Mouse (Mus musculus): ENCODE measurements at regions not wholly inside any gene's neighbourhood (a gene's known extent, or its start where the extent isn't known, plus 50 kb on each side); places are given as distances from the start of the nearest gene placed in this dataset.

DNA sequence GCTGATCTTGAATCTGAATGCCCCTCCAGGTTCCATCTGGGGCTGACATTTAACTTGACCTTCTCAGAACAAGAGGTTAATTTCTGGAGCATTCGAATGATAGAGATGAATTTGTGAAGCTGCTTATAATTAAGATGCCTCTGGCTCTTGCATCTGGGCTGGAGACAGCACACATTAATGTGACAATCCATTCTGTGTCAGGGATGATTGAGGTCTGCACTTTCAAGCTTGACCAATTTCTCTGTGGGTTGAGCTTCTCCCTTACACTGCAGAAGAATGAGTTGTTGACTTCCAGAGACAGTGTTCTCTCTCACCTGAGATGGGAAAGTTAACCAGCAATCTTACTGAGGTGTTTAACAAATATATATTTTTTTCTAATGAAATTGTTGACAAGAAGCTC, 541.8 kb downstream of the Edem1 start:
- DNase-seq (ENCODE audit: low spot score in 2 of 2): no peak

DNA sequence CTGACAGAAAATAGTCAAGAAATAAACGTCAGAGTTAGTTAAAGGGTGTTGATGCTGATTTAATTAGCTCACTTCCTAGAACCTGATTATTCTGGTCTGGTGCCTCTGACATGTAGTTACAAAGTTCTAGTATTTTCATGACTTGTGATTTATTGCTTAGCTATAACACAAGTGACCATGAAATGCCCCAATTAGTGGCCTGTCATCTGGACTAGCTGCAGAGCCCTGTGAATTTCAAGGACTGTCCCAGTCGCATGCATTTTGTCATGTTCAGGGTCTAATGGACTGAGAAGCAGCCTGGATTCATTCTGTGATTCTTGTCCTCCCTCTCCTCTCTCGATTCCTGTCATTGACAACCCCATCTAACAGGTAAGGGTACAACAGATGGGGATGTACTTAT, 543.5 kb downstream of the Edem1 start:
- DNase-seq (ENCODE audit: low spot score in 2 of 2): no peak

DNA sequence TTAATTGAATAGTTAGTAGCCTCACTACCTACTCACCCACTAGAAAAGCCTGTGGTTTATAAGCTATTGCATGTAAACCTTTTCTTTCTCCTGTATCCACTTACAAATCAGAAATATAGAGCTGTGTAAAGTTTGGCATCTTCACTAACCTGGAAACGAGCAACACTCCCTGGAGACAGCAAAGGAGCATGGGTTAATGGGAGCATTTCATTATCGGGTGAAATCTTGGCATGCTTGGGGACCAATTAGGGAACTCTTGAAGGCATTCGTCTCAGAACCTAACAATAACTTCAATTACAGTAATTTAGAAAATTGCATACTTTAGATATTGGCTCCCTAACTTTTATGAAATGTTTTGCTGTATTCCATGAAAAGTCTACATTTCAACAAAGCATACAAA, 558.8 kb downstream of the Edem1 start:
- peak in 1 of 2 experiments; percentile 19 for DNase-seq (ENCODE audit: low spot score in 2 of 2)

DNA sequence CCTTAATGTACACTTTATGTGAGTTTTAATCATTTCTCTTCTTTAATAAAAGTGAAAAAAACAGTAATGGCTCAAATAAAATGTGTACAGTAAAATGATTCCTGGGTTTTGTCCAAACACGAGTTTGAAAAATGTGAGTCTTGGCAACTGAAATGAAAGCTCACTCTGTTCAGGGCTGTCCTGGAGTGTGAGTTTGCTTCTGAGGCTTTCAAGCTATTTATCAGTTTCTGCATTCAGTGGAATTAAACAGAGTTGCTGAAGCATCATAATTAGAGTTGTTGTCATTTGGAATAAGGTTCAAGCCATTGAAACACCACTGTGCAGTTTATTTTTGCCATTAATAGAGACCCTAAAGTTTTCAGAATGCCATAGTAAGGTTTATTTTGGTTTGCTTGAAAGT, 561.3 kb downstream of the Edem1 start:
- no peak for DNase-seq (ENCODE audit: low spot score in 2 of 2)

DNA sequence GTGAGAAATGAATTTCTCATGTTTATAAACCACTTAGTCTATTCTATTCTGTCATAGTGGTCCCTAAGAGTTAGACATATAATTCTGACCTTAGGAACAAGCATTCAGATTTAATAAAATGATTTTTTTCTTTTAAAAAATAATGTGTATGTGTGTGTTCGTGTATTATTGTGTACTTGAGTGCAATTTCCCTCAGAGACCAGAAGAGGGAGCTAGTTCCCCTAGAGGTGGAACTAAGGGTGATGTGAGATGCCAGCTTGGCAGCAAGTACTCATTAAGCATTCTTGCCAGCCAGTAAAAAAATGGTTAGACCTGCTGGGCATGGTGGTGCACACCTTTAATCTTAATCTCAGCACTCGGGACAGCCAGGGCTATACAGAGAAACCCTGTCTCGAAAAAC, 570.2 kb downstream of the Edem1 start:
- no peak for DNase-seq (ENCODE audit: low spot score in 2 of 2)

DNA sequence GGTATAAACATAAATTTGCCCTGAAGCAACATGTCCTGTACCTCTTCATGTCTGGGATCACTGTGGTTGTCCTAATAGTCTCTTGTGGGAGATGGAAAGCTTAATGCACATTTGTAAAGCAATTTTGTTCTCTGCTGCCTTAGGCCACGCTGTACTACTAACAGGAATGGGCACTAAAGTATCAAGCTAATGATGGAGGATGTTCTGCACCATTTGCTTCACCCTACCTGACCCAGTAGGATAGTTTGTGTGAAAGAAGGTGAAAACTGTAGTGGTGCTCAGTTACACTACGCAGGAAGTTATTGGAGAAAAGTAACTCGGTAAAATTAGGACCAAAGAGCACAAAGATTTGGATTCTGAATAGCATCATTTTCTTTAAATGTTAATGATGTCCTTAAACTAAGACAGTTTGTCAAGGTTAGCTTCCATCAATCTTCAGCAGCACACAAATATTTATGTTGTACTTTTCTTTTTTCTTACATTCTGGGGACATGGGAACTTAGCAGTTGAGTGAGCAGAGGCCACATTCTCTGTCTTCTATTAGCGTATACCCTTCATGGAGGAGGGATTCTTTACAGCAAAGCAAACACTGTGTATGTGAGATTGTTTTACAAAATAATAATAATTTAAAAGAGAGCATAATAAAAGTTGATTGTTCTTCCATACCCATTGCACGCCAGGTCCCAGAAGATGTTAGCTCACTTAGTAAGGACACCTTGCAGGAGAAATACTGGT, 591.2 kb downstream of the Edem1 start:
- DNase-seq (ENCODE audit: low spot score in 2 of 2): no peak

DNA sequence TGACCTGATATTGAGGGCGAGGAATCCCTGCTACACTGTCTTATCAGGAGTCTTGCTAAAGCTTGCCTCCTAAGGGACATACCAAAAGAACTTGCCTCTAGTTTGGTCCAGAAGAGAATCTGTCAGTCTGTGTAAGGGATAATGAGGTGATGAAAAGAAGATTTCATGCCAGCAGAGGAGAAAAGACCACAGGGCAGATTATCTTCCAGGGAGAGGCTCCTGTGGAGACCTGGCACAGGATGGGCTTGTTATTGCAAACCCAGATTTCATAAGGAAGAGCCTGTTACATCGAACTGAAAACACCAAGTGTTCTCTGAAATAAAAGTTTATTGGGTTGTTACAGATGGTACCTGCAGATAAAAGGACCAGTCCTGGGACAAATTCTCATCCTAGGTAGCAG, 605.2 kb downstream of the Edem1 start:
- no peak for DNase-seq (ENCODE audit: low spot score in 2 of 2)
